Comparison of ENCODE assay signal across 24 mouse cellular contexts in genomic region chr19:36714492-36714891, GRCm38 (mm10). TPM values are rescaled to one million over a fixed set of nuclear protein-coding genes. Genes with fewer than 3 reads are reported as not detected.
DNase-seq lines count a peak whose midpoint lies in the region; ATAC-seq and TF ChIP-seq lines count a peak whose summit lies in the region.
"Had no signal": no experiment of that assay in that cellular context is flagged by ENCODE, and none has a peak within 500 bp of the region (broad histone marks: within the 10 kb centered on the region; RNA-seq: fewer than 3 reads in every experiment).

No protein-coding gene starts in this region.

- no peaks in the 10 kb centered on the region for H3K9me3 ChIP-seq in liver, embryonic 12.5 days (replicated peaks)
- no peaks in the 10 kb centered on the region for H3K9me3 ChIP-seq in stomach, postnatal 0 days (ENCODE audit: control insufficient read depth, low read length)
- H3K9me3 ChIP-seq: embryonic facial prominence, embryonic 13.5 days; G1E; heart, embryonic 10.5 days; heart, embryonic 15.5 days had no signal

- TF ChIP-seq EP300 in stomach, postnatal 0 days (optimal IDR thresholded peaks at IDR 0.05), result no peak

- no peak overlapping the region for H3K27ac ChIP-seq in liver, adult 2 months (replicated peaks; ENCODE audit: insufficient read depth, low read depth, low read length)
- no peak overlapping the region for H3K27ac ChIP-seq in liver, embryonic 12.5 days
- H3K27ac ChIP-seq in stomach, postnatal 0 days (replicated peaks), result no peak overlapping the region
- H3K27ac ChIP-seq: embryonic facial prominence, embryonic 13.5 days; forebrain, embryonic 13.5 days; gastrocnemius, adult 2 months; heart, embryonic 10.5 days; heart, embryonic 15.5 days; hindbrain, embryonic 13.5 days; hindbrain, postnatal 0 days had no signal

- H3K4me1 ChIP-seq in liver, adult 2 months (ENCODE audit: control insufficient read depth, insufficient read depth, low read length), result peaks cover 2% of the 10 kb centered on the region; the same call in 1 of the 2 replicates
- no peaks in the 10 kb centered on the region for H3K4me1 ChIP-seq in liver, embryonic 12.5 days
- no peaks in the 10 kb centered on the region for H3K4me1 ChIP-seq in stomach, postnatal 0 days (replicated peaks; ENCODE audit: control insufficient read depth, insufficient read depth)
- H3K4me1 ChIP-seq: embryonic facial prominence, embryonic 13.5 days; forebrain, embryonic 13.5 days; heart, embryonic 10.5 days; hindbrain, embryonic 13.5 days had no signal

- H3K4me3 ChIP-seq in liver, adult 2 months (ENCODE audit: insufficient read depth, low read depth, low read length), result no peak overlapping the region
- H3K4me3 ChIP-seq in liver, embryonic 12.5 days, result no peak overlapping the region
- no peak overlapping the region for H3K4me3 ChIP-seq in stomach, postnatal 0 days (ENCODE audit: low read depth, low read length)
- H3K4me3 ChIP-seq: embryonic facial prominence, embryonic 13.5 days; forebrain, embryonic 13.5 days; gastrocnemius, adult 2 months; heart, embryonic 10.5 days; heart, embryonic 15.5 days; hindbrain, embryonic 13.5 days had no signal

- no peak for TF ChIP-seq CTCF in liver, adult 2 months (IDR thresholded peaks at IDR 0.05; ENCODE audit: low read depth, low read length)
- TF ChIP-seq CTCF in stomach, postnatal 0 days (IDR thresholded peaks at IDR 0.05; ENCODE audit: low read depth), result no peak

- no peak overlapping the region for H3K4me2 ChIP-seq in liver, embryonic 12.5 days
- no peak overlapping the region for H3K4me2 ChIP-seq in stomach, postnatal 0 days (replicated peaks; ENCODE audit: low read depth)
- H3K4me2 ChIP-seq: embryonic facial prominence, embryonic 13.5 days; forebrain, embryonic 13.5 days; heart, embryonic 15.5 days; hindbrain, embryonic 13.5 days had no signal

- 30% methylated on average over 1 of the region's 1 CpGs for WGBS in liver, adult 2 months
- 71% methylated on average over 1 of the region's 1 CpGs for WGBS in liver, embryonic 12.5 days (ENCODE audit: insufficient replicate concordance)
- 20% methylated on average over 1 of the region's 1 CpGs for WGBS in stomach, postnatal 0 days

- DNase-seq in liver, adult 2 months (ENCODE audit: extremely low read depth, low read depth, low spot score), result peak; percentile 33
- DNase-seq in 3T3-L1 (ENCODE audit: low read depth, low spot score), result peak; percentile 58
- peak; percentile 59 for DNase-seq in NIH3T3 (ENCODE audit: low read depth)
- no peak for DNase-seq in stomach, postnatal 0 days (ENCODE audit: low spot score)
- no peak for DNase-seq in adrenal gland, postnatal 36 days
- DNase-seq: adrenal gland, postnatal 14 days; B cell, adult 2 months; cerebellum, adult 18-20 months; cerebellum, adult 9-11 months; cerebellum, postnatal 36 days; gastrocnemius, adult 2 months; gastrocnemius, postnatal 25 days; heart, adult 18-20 months; heart, postnatal 14 days had no signal

- no peaks in the 10 kb centered on the region for H3K27me3 ChIP-seq in liver, adult 2 months (ENCODE audit: control insufficient read depth, insufficient read depth, low read length)
- no peaks in the 10 kb centered on the region for H3K27me3 ChIP-seq in liver, embryonic 12.5 days (replicated peaks)
- no peaks in the 10 kb centered on the region for H3K27me3 ChIP-seq in stomach, postnatal 0 days (ENCODE audit: control insufficient read depth, insufficient read depth, low read length)
- H3K27me3 ChIP-seq: embryonic facial prominence, embryonic 13.5 days; forebrain, embryonic 13.5 days; heart, embryonic 15.5 days; hindbrain, embryonic 13.5 days had no signal

- H3K36me3 ChIP-seq in liver, adult 2 months (ENCODE audit: control insufficient read depth, insufficient read depth, low read length), result no peaks in the 10 kb centered on the region
- no peaks in the 10 kb centered on the region for H3K36me3 ChIP-seq in liver, embryonic 12.5 days
- no peaks in the 10 kb centered on the region for H3K36me3 ChIP-seq in stomach, postnatal 0 days (ENCODE audit: control insufficient read depth, insufficient read depth, low read length)
- H3K36me3 ChIP-seq: embryonic facial prominence, embryonic 13.5 days; G1E; heart, embryonic 10.5 days; heart, embryonic 15.5 days; hindbrain, embryonic 13.5 days had no signal

- H3K79me2 ChIP-seq in liver, adult 2 months (ENCODE audit: control insufficient read depth, insufficient read depth, low read length), result no peaks in the 10 kb centered on the region

- no peak overlapping the region for H3K9ac ChIP-seq in liver, adult 2 months (ENCODE audit: low read depth, low read length)
- no peak overlapping the region for H3K9ac ChIP-seq in liver, embryonic 12.5 days
- no peak overlapping the region for H3K9ac ChIP-seq in stomach, postnatal 0 days (ENCODE audit: low read length)
- H3K9ac ChIP-seq: embryonic facial prominence, embryonic 13.5 days; forebrain, embryonic 13.5 days; heart, embryonic 15.5 days; hindbrain, embryonic 13.5 days had no signal

- TF ChIP-seq POLR2A in liver, adult 2 months (IDR thresholded peaks at IDR 0.05; ENCODE audit: extremely low read depth, insufficient read depth, low read length), result no peak

- ATAC-seq in liver, embryonic 12.5 days, result no peak
- ATAC-seq in stomach, postnatal 0 days (ENCODE audit: low FRiP score, low TSS enrichment), result peak; percentile 80
- ATAC-seq: CD4-positive, CD25-positive, alpha-beta regulatory T cell, adult 4 months; forebrain, embryonic 13.5 days; hindbrain, postnatal 0 days had no signal

RNA-seq across cellular contexts. Expression of gene Ppp1r3c, which starts 22.0 kb away (rescaled TPM):
- 30.1 and 39.9 TPM in 2 replicates for total RNA-seq in liver, adult 2 months (2014; rRNA removed)
- 23.3 and 40.1 TPM in 2 replicates for polyA plus RNA-seq in liver, adult 2 months (2012; rRNA removed)
- 0.89 and 1.0 TPM in 2 replicates for polyA plus RNA-seq in liver, embryonic 12.5 days (2016; fragmentation: Nextera tagmentation; extraction: Ambion mirVana)
- polyA plus RNA-seq in stomach, postnatal 0 days (2015; fragmentation: Nextera tagmentation; extraction: Ambion mirVana), result 7.0 and 7.1 TPM in 2 replicates
- total RNA-seq in adrenal gland, postnatal 36 days (2021), result 10 to 100 TPM; 12.7 to 16.9 TPM
- total RNA-seq: hematopoietic stem cell, adult 5-6 weeks had no signal
- polyA plus RNA-seq: CD4-positive, CD25-positive, alpha-beta regulatory T cell, adult 4 months; G1E had no signal

Comparison
In these comparisons a context has a peak if more than half of its experiments do, and no peak if none do; other contexts are left out.
1. DNase-seq: peak in liver, adult 2 months (single experiment), 3T3-L1 (single experiment) and NIH3T3 (single experiment); none in stomach, postnatal 0 days (single experiment) and adrenal gland, postnatal 36 days (0 of 2).